ENCODE assay signal across 7 mouse cellular contexts in genomic region chr3:92246245-92246644, GRCm38 (mm10). TPM values are rescaled to one million over a fixed set of nuclear protein-coding genes. Genes with fewer than 3 reads are reported as not detected.
"Had no signal": no experiment of that assay in that cellular context is flagged by ENCODE, and none has a peak within 500 bp of the region (broad histone marks: within the 10 kb centered on the region; RNA-seq: fewer than 3 reads in every experiment).

No protein-coding gene starts in this region.

RNA-seq across cellular contexts. Expression of gene Sprr2a2, which starts 30.5 kb away (rescaled TPM):
- polyA plus RNA-seq: midbrain, embryonic 10.5 days; midbrain, embryonic 14.5 days; neural tube, embryonic 15.5 days had no signal

RNA-seq across cellular contexts. Expression of gene Sprr2a1, which starts 30.6 kb away (rescaled TPM):
- polyA plus RNA-seq: liver, adult 2 months; midbrain, embryonic 10.5 days; midbrain, embryonic 14.5 days; myocyte; neural tube, embryonic 11.5 days; neural tube, embryonic 15.5 days had no signal

RNA-seq across cellular contexts. Expression of gene Sprr2a3, which starts 39.0 kb away (rescaled TPM):
- polyA plus RNA-seq: limb, embryonic 13.5 days; midbrain, embryonic 10.5 days; midbrain, embryonic 14.5 days; neural tube, embryonic 11.5 days; neural tube, embryonic 15.5 days had no signal
